Mouse (Mus musculus): ENCODE results near the gene Gm49388. TPM values are rescaled to one million over a fixed set of nuclear protein-coding genes. Genes with fewer than 3 reads are reported as not detected.

Gene Gm49388
- polyA plus RNA-seq, 1 experiment from 2014 or later = not detected

- 83% methylated on average over 19 of the region's 19 CpGs for whole genome bisulfite sequencing
- no peak overlapping the region for H3K27ac ChIP-seq (ENCODE audit: low read length)
- no peaks in the 10 kb centered on the region for H3K27me3 ChIP-seq (ENCODE audit: control insufficient read depth, insufficient read depth, low read depth, low read length)
- H3K4me2 ChIP-seq (ENCODE audit: low read length) = no peak overlapping the region
- H3K36me3 ChIP-seq (ENCODE audit: control insufficient read depth, insufficient read depth, low read length) = peaks cover 42% of the 10 kb centered on the region
- no peak for ATAC-seq
- H3K4me3 ChIP-seq (ENCODE audit: low read depth, low read length) = no peak overlapping the region
- H3K9ac ChIP-seq (ENCODE audit: low read depth, low read length) = no peak overlapping the region
- H3K4me1 ChIP-seq (ENCODE audit: control insufficient read depth, insufficient read depth, low read length) = peaks cover 20% of the 10 kb centered on the region
- no peaks in the 10 kb centered on the region for H3K9me3 ChIP-seq (replicated peaks; ENCODE audit: control insufficient read depth, low read length, poor library complexity, severe bottlenecking)
Measured at GRCm38 (mm10) chr7:127750131-127751127, 35.0 kb upstream of the Gm49388 start.

- WGBS = 93% methylated on average over 5 of the region's 5 CpGs
- Histone ChIP-seq H3K9me3 (replicated peaks; ENCODE audit: control insufficient read depth, low read length, poor library complexity, severe bottlenecking) (no peaks in the 10 kb centered on the region), H3K27ac (ENCODE audit: low read length) (no peak overlapping the region), H3K4me1 (ENCODE audit: control insufficient read depth, insufficient read depth, low read length) (peaks cover 20% of the 10 kb centered on the region), H3K36me3 (ENCODE audit: control insufficient read depth, insufficient read depth, low read length) (peaks cover 42% of the 10 kb centered on the region), H3K9ac (ENCODE audit: low read depth, low read length) (no peak overlapping the region), H3K27me3 (ENCODE audit: control insufficient read depth, insufficient read depth, low read depth, low read length) (no peaks in the 10 kb centered on the region), H3K4me3 (ENCODE audit: low read depth, low read length) (no peak overlapping the region), H3K4me2 (ENCODE audit: low read length) (no peak overlapping the region)
- ATAC-seq = no peak
Measured at GRCm38 (mm10) chr7:127751619-127752018, 33.8 kb upstream of the Gm49388 start.

- no peaks in the 10 kb centered on the region for H3K9me3 ChIP-seq (replicated peaks; ENCODE audit: control insufficient read depth, low read length, poor library complexity, severe bottlenecking)
- H3K36me3 ChIP-seq (ENCODE audit: control insufficient read depth, insufficient read depth, low read length) = peaks cover 42% of the 10 kb centered on the region
- no peak for ATAC-seq
- H3K27me3 ChIP-seq (ENCODE audit: control insufficient read depth, insufficient read depth, low read depth, low read length) = no peaks in the 10 kb centered on the region
- no peak overlapping the region for H3K4me3 ChIP-seq (ENCODE audit: low read depth, low read length)
- H3K9ac ChIP-seq (ENCODE audit: low read depth, low read length) = no peak overlapping the region
- WGBS = 92% methylated on average over 22 of the region's 27 CpGs
- no peak overlapping the region for H3K4me2 ChIP-seq (ENCODE audit: low read length)
- H3K4me1 ChIP-seq (ENCODE audit: control insufficient read depth, insufficient read depth, low read length) = peaks cover 20% of the 10 kb centered on the region
- H3K27ac ChIP-seq (ENCODE audit: low read length) = no peak overlapping the region
Measured at GRCm38 (mm10) chr7:127752069-127752468, 33.3 kb upstream of the Gm49388 start.

- 76% methylated on average over 5 of the region's 5 CpGs for WGBS
- Histone ChIP-seq H3K27me3 (ENCODE audit: control insufficient read depth, insufficient read depth, low read depth, low read length) (no peaks in the 10 kb centered on the region), H3K36me3 (ENCODE audit: control insufficient read depth, insufficient read depth, low read length) (peaks cover 49% of the 10 kb centered on the region), H3K9ac (ENCODE audit: low read depth, low read length) (no peak overlapping the region), H3K4me2 (ENCODE audit: low read length) (no peak overlapping the region), H3K27ac (ENCODE audit: low read length) (no peak overlapping the region), H3K4me1 (ENCODE audit: control insufficient read depth, insufficient read depth, low read length) (peaks cover 12% of the 10 kb centered on the region), H3K4me3 (ENCODE audit: low read depth, low read length) (no peak overlapping the region), H3K9me3 (replicated peaks; ENCODE audit: control insufficient read depth, low read length, poor library complexity, severe bottlenecking) (no peaks in the 10 kb centered on the region)
- ATAC-seq = no peak
Measured at GRCm38 (mm10) chr7:127753158-127753557, 32.2 kb upstream of the Gm49388 start.

GRCm38 (mm10) chr7:127753741-127754140 is 31.7 kb upstream of the Gm49388 start:
- ATAC-seq = no peak
- peaks cover 51% of the 10 kb centered on the region for H3K36me3 ChIP-seq (ENCODE audit: control insufficient read depth, insufficient read depth, low read length)
- H3K27me3 ChIP-seq (ENCODE audit: control insufficient read depth, insufficient read depth, low read depth, low read length) = no peaks in the 10 kb centered on the region
- peaks cover 11% of the 10 kb centered on the region for H3K4me1 ChIP-seq (ENCODE audit: control insufficient read depth, insufficient read depth, low read length)
- WGBS = 94% methylated on average over 7 of the region's 7 CpGs
- no peak overlapping the region for H3K27ac ChIP-seq (ENCODE audit: low read length)
- H3K9ac ChIP-seq (ENCODE audit: low read depth, low read length) = no peak overlapping the region
- H3K4me2 ChIP-seq (ENCODE audit: low read length) = no peak overlapping the region
- no peak overlapping the region for H3K4me3 ChIP-seq (ENCODE audit: low read depth, low read length)
- no peaks in the 10 kb centered on the region for H3K9me3 ChIP-seq (replicated peaks; ENCODE audit: control insufficient read depth, low read length, poor library complexity, severe bottlenecking)

- Histone ChIP-seq H3K9ac (ENCODE audit: low read depth, low read length) (no peak overlapping the region), H3K4me1 (ENCODE audit: control insufficient read depth, insufficient read depth, low read length) (peaks cover 6% of the 10 kb centered on the region), H3K9me3 (replicated peaks; ENCODE audit: control insufficient read depth, low read length, poor library complexity, severe bottlenecking) (no peaks in the 10 kb centered on the region), H3K4me2 (ENCODE audit: low read length) (no peak overlapping the region), H3K36me3 (ENCODE audit: control insufficient read depth, insufficient read depth, low read length) (peaks cover 25% of the 10 kb centered on the region), H3K27me3 (ENCODE audit: control insufficient read depth, insufficient read depth, low read depth, low read length) (no peaks in the 10 kb centered on the region), H3K4me3 (ENCODE audit: low read depth, low read length) (no peak overlapping the region), H3K27ac (ENCODE audit: low read length) (no peak overlapping the region)
- no peak for ATAC-seq
- 83% methylated on average over 6 of the region's 6 CpGs for WGBS
Measured at GRCm38 (mm10) chr7:127759716-127760115, 25.7 kb upstream of the Gm49388 start.

- no peak overlapping the region for H3K4me3 ChIP-seq (ENCODE audit: low read depth, low read length)
- H3K4me1 ChIP-seq (ENCODE audit: control insufficient read depth, insufficient read depth, low read length) = peaks cover 3% of the 10 kb centered on the region; the same call in 1 of the 2 replicates
- peaks cover 27% of the 10 kb centered on the region for H3K36me3 ChIP-seq (ENCODE audit: control insufficient read depth, insufficient read depth, low read length)
- no peak overlapping the region for H3K4me2 ChIP-seq (ENCODE audit: low read length)
- no peaks in the 10 kb centered on the region for H3K9me3 ChIP-seq (replicated peaks; ENCODE audit: control insufficient read depth, low read length, poor library complexity, severe bottlenecking)
- no peak overlapping the region for H3K27ac ChIP-seq (ENCODE audit: low read length)
- H3K27me3 ChIP-seq (ENCODE audit: control insufficient read depth, insufficient read depth, low read depth, low read length) = no peaks in the 10 kb centered on the region
- no peak overlapping the region for H3K9ac ChIP-seq (ENCODE audit: low read depth, low read length)
- 95% methylated on average over 3 of the region's 3 CpGs for WGBS
- ATAC-seq = no peak
Measured at GRCm38 (mm10) chr7:127760478-127760877, 24.9 kb upstream of the Gm49388 start.

GRCm38 (mm10) chr7:127761026-127761425 is 24.4 kb upstream of the Gm49388 start:
- no peaks in the 10 kb centered on the region for H3K27me3 ChIP-seq (ENCODE audit: control insufficient read depth, insufficient read depth, low read depth, low read length)
- H3K36me3 ChIP-seq (ENCODE audit: control insufficient read depth, insufficient read depth, low read length) = peaks cover 32% of the 10 kb centered on the region
- no peak overlapping the region for H3K4me3 ChIP-seq (ENCODE audit: low read depth, low read length)
- H3K9me3 ChIP-seq (replicated peaks; ENCODE audit: control insufficient read depth, low read length, poor library complexity, severe bottlenecking) = no peaks in the 10 kb centered on the region
- H3K4me2 ChIP-seq (ENCODE audit: low read length) = no peak overlapping the region
- no peak overlapping the region for H3K9ac ChIP-seq (ENCODE audit: low read depth, low read length)
- no peak for ATAC-seq
- peaks cover 3% of the 10 kb centered on the region; the same call in 1 of the 2 replicates for H3K4me1 ChIP-seq (ENCODE audit: control insufficient read depth, insufficient read depth, low read length)
- 42% methylated on average over 7 of the region's 7 CpGs for WGBS
- no peak overlapping the region for H3K27ac ChIP-seq (ENCODE audit: low read length)

GRCm38 (mm10) chr7:127763642-127764041 is 21.8 kb upstream of the Gm49388 start:
- ATAC-seq = no peak
- Histone ChIP-seq H3K4me3 (ENCODE audit: low read depth, low read length) (no peak overlapping the region), H3K9me3 (replicated peaks; ENCODE audit: control insufficient read depth, low read length, poor library complexity, severe bottlenecking) (no peaks in the 10 kb centered on the region), H3K36me3 (ENCODE audit: control insufficient read depth, insufficient read depth, low read length) (peaks cover 34% of the 10 kb centered on the region), H3K27ac (ENCODE audit: low read length) (no peak overlapping the region), H3K27me3 (ENCODE audit: control insufficient read depth, insufficient read depth, low read depth, low read length) (no peaks in the 10 kb centered on the region), H3K4me2 (ENCODE audit: low read length) (no peak overlapping the region), H3K9ac (ENCODE audit: low read depth, low read length) (no peak overlapping the region), H3K4me1 (ENCODE audit: control insufficient read depth, insufficient read depth, low read length) (peaks cover 3% of the 10 kb centered on the region; the same call in 1 of the 2 replicates)
- 90% methylated on average over 4 of the region's 4 CpGs for WGBS
